Mouse (Mus musculus) heart, embryonic 15.5 days (tissue): ENCODE data around the gene Dach1. TPM values are rescaled to one million over a fixed set of nuclear protein-coding genes. Genes with fewer than 3 reads are reported as not detected.

Source experiments
- ATAC-seq: fragments of 200-750 bp; cut with Nextera tagmentation; replicated peaks from 2 replicates; pipeline ENCODE4 v1.8.0; 2017; ENCODE audit warnings: low read depth, moderate TSS enrichment; ENCODE audit not compliant: insufficient number of reproducible peaks, insufficient read depth, low FRiP score
- H3K27ac ChIP-seq: fragments of 300-500 bp; sonication (generic); 2 replicates; pipeline ENCODE4 v1.5.1; 2015; ENCODE audit warnings: mild to moderate bottlenecking, inconsistent platforms
- H3K27me3 ChIP-seq: fragments of 300-500 bp; sonication (generic); 2 replicates; pipeline ENCODE4 v1.6.1; 2015; ENCODE audit warnings: inconsistent platforms
- H3K36me3 ChIP-seq: fragments of 300-500 bp; sonication (generic); 2 replicates; pipeline ENCODE4 v1.6.1; 2015; ENCODE audit warnings: mild to moderate bottlenecking, inconsistent platforms
- H3K4me1 ChIP-seq: fragments of 300-500 bp; sonication (generic); replicated peaks from 2 replicates; pipeline ENCODE4 v1.6.1; 2015; ENCODE audit warnings: inconsistent platforms
- H3K4me2 ChIP-seq: fragments of 300-500 bp; sonication (generic); 2 replicates; pipeline ENCODE4 v1.6.1; 2015; ENCODE audit warnings: inconsistent platforms, mild to moderate bottlenecking, moderate library complexity
- H3K4me3 ChIP-seq: fragments of 300-500 bp; sonication (generic); 2 replicates; pipeline ENCODE4 v1.5.1; 2015; ENCODE audit warnings: mild to moderate bottlenecking, inconsistent platforms
- H3K9ac ChIP-seq: fragments of 300-500 bp; sonication (generic); 2 replicates; pipeline ENCODE4 v1.6.1; 2015; ENCODE audit warnings: mild to moderate bottlenecking, inconsistent platforms
- H3K9me3 ChIP-seq: fragments of 300-500 bp; sonication (generic); replicated peaks from 2 replicates; pipeline ENCODE4 v1.6.1; 2016; ENCODE audit warnings: inconsistent platforms
- WGBS: fragments of 180-500 bp; shearing (Covaris S2); methylation state at CpG from one replicate; pipeline ENCODE4 v1.1.7; 2015; ENCODE audit warnings: mixed read lengths; 5-methylcytosine and 5-hydroxymethylcytosine counted together
- polyA plus RNA-seq: library from polyadenylated mRNA; unstranded; fragments of >200 nt; fragmentation: Nextera tagmentation; extraction: Ambion mirVana; gene quantifications from 2 replicates; pipeline ENCODE4 v1.2.1, GENCODE M21; 2015

Gene Dach1
- 1.9 and 2.1 TPM in 2 replicates for polyA plus RNA-seq

DNA sequence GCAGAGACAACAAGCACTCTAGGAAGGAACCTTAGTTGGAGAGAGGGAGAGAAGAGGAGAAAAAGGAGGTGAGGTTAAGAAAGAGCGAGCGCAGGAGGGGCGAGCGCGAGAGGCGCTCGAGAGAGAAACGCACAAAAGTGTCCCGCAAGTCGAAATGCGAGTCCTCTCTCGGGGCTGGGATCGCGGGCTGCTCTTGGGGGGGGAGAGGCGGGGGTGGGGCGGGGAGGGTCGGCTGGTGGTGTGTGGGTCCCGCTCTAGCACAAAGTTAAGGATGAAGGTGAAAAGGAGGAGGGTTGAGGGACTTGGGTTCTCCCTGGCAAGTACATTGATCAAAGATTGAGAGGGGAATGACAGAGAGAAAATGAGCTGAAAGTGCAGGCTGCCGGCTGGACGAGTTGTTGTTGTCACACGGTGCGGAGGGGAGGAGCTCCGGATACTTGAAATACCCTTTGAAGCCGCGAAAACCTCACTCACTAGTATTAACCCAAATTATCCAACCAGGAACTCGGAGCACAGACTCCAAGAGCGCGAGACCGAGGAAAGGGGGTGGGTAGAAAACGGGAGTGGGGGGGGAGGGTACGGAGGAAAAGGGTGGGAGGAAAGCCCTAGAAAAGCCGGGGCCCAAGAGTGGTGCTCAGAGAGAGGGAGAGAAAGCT is at the start of gene Dach1:
Dach1 (minus strand) TSS at position 345 of the 656 bp plus-strand sequence.
- peaks cover 5% of the 10 kb centered on the region; the same call in 1 of the 2 replicates for H3K4me1 ChIP-seq
- H3K36me3 ChIP-seq: no peaks in the 10 kb centered on the region
- no peaks in the 10 kb centered on the region for H3K9me3 ChIP-seq
- H3K4me3 ChIP-seq: peak within 1 kb of the TSS; percentile 88
- H3K27ac ChIP-seq: peak within 1 kb of the TSS; percentile 74
- peak within 1 kb of the TSS; percentile 90 for H3K4me2 ChIP-seq
- peak within 1 kb of the TSS; percentile 75 for H3K9ac ChIP-seq
- ATAC-seq: peak; percentile 53
- WGBS: under 1% methylated on average over 32 of the region's 32 CpGs
- H3K27me3 ChIP-seq: no peaks in the 10 kb centered on the region; the same call in 1 of the 2 replicates

DNA sequence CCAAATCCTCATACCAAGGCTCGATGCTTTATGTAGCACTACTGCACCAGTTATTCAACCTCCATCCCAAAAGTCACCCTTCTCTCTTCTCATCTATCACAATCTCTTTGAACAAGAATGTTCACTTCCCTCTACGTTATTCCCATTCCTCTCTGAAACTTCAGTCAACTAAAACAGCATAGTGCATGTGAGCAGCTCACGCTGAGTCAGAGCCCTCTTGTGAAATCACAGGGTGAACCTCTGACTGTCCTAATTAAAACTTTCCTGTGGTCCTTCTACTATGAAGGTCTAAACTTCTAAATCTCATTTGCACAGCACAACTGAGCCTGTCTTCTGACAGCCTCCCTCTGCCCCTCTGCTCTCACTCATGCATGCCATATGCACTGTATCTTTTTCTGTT is 30.5 kb upstream of the Dach1 start:
- no peaks in the 10 kb centered on the region for H3K9me3 ChIP-seq
- no peak overlapping the region for H3K9ac ChIP-seq
- WGBS: 74% methylated on average over 3 of the region's 3 CpGs
- no peaks in the 10 kb centered on the region for H3K4me1 ChIP-seq
- no peak for ATAC-seq
- H3K4me3 ChIP-seq: no peak overlapping the region
- H3K27ac ChIP-seq: no peak overlapping the region
- no peak overlapping the region for H3K4me2 ChIP-seq
- H3K27me3 ChIP-seq: no peaks in the 10 kb centered on the region
- no peaks in the 10 kb centered on the region for H3K36me3 ChIP-seq

DNA sequence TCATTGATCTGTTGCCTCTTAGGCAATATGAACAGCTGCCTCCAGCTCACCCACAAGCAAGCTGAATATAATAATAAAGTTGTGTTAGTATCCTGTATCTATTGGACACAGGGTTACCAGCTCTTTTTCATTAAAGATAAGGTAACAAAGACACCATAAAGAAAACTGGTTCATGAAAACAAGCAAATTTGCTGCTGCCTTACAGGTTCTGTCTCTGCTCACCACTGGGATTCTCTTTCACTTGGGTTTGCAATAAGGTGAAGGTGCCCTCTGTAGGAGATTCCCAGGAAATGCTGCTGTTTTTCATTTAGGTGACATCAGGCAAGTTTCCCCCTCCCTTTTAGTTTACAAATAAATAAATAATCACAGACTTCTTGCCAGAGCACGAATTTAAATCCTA is 12.0 kb upstream of the Dach1 start:
- H3K4me1 ChIP-seq: no peaks in the 10 kb centered on the region
- no peak for ATAC-seq
- no peak overlapping the region for H3K9ac ChIP-seq
- WGBS: 2% methylated on average over 1 of the region's 1 CpGs
- H3K36me3 ChIP-seq: no peaks in the 10 kb centered on the region
- no peak overlapping the region for H3K4me2 ChIP-seq
- no peak overlapping the region for H3K4me3 ChIP-seq
- H3K27ac ChIP-seq: no peak overlapping the region
- no peaks in the 10 kb centered on the region for H3K9me3 ChIP-seq
- H3K27me3 ChIP-seq: no peaks in the 10 kb centered on the region

DNA sequence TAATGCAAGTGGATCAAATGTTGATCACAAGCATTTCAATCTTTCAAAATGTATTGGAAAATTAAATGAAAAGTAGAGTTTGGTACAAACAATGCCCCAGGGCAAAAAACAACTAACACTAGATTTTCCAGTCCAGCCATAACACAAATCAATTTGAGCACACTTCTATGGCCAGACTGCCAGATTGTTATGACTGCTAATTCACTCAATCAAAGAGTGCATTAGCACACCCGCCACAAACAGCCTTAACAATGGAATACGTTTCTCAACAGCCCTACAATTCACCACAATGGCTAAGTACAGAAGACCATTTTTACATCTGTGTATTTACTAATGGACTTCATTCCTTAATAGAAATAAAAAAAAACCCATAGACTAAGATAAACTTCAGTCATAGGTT is 4.3 kb upstream of the Dach1 start:
- no peaks in the 10 kb centered on the region for H3K9me3 ChIP-seq
- no peaks in the 10 kb centered on the region for H3K36me3 ChIP-seq
- no peaks in the 10 kb centered on the region for H3K4me1 ChIP-seq
- no peak for ATAC-seq
- H3K9ac ChIP-seq: no peak overlapping the region
- no peak overlapping the region for H3K27ac ChIP-seq
- H3K4me2 ChIP-seq: no peak overlapping the region
- no peaks in the 10 kb centered on the region; the same call in 1 of the 2 replicates for H3K27me3 ChIP-seq
- H3K4me3 ChIP-seq: no peak overlapping the region
- WGBS: 69% methylated on average over 2 of the region's 2 CpGs

DNA sequence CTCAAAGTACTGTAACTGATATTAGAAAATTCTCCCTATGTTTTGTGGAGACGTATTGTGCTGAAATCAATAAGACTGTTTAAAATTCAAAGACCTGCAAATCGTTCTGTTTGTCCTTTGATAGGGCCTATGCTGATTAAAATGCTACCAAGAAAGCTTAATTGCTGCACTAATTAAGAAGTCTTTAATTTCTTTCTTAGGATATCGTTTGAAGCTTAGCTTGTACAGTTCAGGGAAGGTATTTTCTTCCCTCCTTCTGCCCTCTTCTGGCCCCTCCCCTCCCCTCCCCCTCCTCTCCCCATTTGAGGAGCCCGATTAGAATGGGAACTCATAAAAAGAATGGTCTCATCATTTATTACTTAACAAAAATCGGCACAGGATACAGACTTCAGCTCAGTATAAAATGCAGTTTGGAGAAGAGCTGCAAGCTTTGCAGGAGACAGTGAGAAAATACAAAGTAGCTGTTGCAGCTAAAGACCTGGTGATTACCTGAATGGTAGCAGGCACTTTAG is 2.9 kb upstream of the Dach1 start:
- Histone ChIP-seq H3K4me1 (no peaks in the 10 kb centered on the region), H3K4me3 (no peak overlapping the region), H3K36me3 (no peaks in the 10 kb centered on the region), H3K9ac (no peak overlapping the region), H3K27ac (no peak overlapping the region), H3K9me3 (no peaks in the 10 kb centered on the region), H3K27me3 (no peaks in the 10 kb centered on the region; the same call in 1 of the 2 replicates), H3K4me2 (peak overlapping the region; percentile 41)
- WGBS: 12% methylated on average over 5 of the region's 5 CpGs
- no peak for ATAC-seq

DNA sequence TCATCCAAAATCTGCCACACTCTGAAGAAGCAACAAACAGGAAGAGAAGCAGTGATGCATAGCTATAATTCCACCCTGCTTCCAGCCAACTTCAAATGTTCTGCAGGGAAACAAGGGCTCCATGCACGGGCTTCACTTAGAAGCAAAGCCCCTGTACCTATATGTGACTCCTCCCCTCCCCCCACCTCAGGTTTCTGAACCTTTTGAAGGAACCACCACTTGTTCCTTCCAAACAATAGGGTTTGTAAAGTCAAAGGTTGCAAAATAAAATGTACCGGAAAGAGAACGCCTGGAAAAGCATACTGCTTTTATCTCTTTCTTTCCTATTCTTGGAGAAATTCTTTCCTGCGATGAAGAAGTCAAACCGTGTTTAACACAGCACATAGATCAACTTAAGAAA is 2.3 kb upstream of the Dach1 start:
- no peaks in the 10 kb centered on the region for H3K36me3 ChIP-seq
- H3K4me1 ChIP-seq: peaks cover 2% of the 10 kb centered on the region; the same call in 1 of the 2 replicates
- ATAC-seq: no peak
- H3K27me3 ChIP-seq: no peaks in the 10 kb centered on the region; the same call in 1 of the 2 replicates
- H3K27ac ChIP-seq: no peak overlapping the region
- 17% methylated on average over 5 of the region's 5 CpGs for WGBS
- H3K4me2 ChIP-seq: peak overlapping the region; percentile 41
- no peaks in the 10 kb centered on the region for H3K9me3 ChIP-seq
- H3K4me3 ChIP-seq: no peak overlapping the region
- H3K9ac ChIP-seq: no peak overlapping the region

DNA sequence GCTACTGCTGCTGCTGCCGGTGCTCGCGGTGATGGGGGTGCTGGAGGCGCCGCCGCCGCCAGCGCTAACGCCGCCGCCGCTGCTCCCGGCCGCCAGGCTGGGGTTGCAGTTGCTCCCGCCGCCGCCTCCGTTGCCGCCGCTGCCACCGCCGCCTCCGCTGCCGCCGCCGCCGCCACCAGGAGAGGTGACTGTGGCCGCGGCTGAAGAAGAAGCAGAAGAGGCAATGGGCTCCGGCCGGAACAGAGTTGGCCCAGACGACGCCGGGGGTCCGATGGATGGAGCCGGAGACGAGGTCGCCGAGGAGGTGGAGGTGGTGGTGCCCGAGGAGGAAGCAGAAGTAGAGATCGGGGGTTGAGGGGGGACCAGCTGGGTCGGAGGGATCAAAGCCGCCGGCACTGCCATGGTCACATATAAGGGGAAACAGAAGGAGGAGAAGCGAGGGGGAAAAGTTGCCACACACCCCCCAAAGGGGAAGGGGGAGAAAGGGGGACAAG is 610 bp downstream of the Dach1 start:
- ATAC-seq: 0 out of 2 replicates have a peak, but pooled peaks have one; percentile 7
- Histone ChIP-seq H3K27me3 (no peaks in the 10 kb centered on the region; the same call in 1 of the 2 replicates), H3K36me3 (no peaks in the 10 kb centered on the region), H3K4me1 (peaks cover 5% of the 10 kb centered on the region; the same call in 1 of the 2 replicates), H3K4me3 (peak overlapping the region; percentile 88), H3K9me3 (no peaks in the 10 kb centered on the region), H3K27ac (peak overlapping the region; percentile 74), H3K9ac (peak overlapping the region; percentile 75), H3K4me2 (peak overlapping the region; percentile 90)
- WGBS: under 1% methylated on average over 45 of the region's 45 CpGs

DNA sequence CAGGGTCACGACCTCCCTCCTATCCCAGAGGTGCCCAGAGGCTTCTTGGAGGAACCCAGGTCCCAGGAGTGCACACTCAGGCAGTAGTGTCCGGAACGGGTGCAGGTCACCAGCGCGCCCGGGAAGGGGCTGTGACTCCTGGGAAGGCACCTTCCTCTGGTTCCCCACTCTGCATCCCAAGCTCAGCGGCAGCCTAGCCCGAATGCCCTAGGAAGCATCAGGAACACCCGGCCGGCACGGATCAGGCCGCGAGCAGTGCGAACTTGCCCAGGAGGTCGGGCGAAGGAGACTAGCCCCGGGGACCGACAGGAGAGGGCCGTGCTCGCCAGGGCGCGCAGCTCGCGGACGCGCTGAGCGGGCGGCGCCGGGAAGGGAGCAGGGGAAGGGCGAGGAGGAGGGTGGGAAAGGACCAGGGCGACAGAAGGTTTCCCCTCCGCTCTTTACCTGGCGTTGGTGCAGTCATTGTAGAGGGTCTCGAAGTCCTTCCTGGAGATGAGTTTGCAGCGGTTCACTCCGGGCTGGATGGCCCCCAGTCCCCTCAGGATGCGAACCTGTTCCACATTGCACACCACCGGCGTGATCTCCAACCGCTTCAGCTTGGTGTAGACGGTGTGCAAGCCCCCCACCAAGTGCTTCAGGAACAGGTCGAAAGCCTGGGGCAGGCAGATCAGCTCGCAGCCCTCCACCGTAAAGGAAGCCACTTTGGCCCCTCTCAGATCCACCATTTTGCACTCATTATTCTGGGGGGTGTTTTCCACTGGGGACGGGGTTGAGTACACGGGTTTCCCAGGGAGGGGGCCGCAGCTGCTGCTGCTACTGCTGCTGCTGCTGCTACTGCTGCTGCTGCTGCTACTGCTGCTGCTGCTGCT is 1.3 kb downstream of the Dach1 start:
- Histone ChIP-seq H3K27ac (peak overlapping the region; percentile 74), H3K9me3 (no peaks in the 10 kb centered on the region), H3K36me3 (no peaks in the 10 kb centered on the region), H3K27me3 (no peaks in the 10 kb centered on the region; the same call in 1 of the 2 replicates), H3K4me2 (peak overlapping the region; percentile 90), H3K9ac (peak overlapping the region; percentile 75), H3K4me3 (peak overlapping the region; percentile 88), H3K4me1 (peaks cover 5% of the 10 kb centered on the region; the same call in 1 of the 2 replicates)
- 0% methylated on average over 48 of the region's 48 CpGs for WGBS
- ATAC-seq: peak; percentile 60

DNA sequence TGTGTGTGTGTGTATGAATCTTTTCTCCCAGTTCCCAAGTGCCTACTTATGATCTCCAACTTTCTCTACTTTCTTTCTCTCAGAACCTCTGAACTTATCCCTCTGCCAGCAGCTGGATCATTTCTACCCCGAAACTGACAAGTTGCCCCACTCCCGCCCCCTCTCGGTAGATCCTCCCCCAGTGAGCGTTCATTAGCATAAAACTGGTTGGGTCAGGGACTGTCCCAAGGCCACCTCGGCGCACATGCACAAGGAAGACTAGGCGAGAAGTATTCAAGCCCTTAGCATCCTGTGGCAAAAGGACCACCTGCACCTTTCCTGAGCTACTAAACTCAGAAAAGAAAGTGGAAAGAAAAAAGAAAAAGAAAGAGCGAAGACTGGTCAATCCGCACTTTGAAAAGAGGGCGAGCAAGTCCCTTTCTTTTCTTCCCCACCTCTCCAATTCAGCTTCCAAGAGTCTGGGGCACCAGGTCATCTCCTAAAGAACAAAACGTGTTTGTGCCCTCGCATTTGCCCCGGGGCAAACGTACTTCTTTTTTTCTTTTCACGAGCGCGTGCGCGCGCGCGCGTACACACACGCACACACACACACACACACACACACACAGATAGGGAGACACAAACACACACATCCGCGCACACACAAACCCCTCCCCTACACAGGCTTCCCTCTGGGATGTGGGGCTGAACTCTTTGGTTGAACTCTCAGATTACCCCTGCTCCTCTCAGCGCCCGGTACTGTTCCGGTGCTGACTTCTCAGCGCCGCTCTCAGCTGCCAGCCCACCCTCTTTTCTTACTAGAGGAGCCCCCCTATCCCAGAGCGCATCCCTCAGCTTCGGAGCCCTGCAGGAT is 2.2 kb downstream of the Dach1 start:
- Histone ChIP-seq H3K4me1 (peaks cover 5% of the 10 kb centered on the region; the same call in 1 of the 2 replicates), H3K4me2 (peak overlapping the region; percentile 90), H3K9ac (peak overlapping the region; percentile 75), H3K36me3 (no peaks in the 10 kb centered on the region), H3K27me3 (no peaks in the 10 kb centered on the region; the same call in 1 of the 2 replicates), H3K27ac (peak overlapping the region; percentile 74), H3K9me3 (no peaks in the 10 kb centered on the region), H3K4me3 (peak overlapping the region; percentile 88)
- peak; percentile 68 for ATAC-seq
- WGBS: 2% methylated on average over 33 of the region's 33 CpGs

DNA sequence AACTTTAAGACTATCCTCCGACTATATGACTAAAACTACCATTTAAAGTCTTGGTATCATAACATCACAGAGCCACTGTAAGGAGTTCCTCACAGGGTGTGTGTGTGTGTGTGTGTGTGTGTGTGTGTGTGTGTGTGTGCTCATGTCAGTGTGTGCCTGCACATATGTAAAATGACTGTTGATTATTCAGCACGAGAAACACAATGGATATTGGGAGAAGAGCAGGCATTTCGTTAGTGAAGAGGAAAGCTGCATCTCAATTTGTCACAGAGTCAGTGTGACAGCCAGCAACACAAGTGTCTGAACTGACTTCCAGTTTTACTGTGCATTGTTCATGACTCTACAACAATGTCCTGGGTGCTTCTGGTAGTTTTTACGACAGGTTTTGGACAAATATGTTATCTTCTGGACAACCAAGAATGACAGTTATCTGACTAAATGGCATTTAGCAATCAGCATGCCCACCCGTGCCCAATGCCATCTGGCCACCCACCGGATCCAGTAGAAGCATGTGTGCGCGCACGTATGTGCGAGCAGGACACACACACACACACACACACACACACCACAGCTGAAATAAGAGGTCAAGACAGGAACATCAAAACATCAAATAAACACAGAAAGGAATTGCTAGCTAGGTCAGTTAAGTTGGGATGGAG is 3.1 kb downstream of the Dach1 start:
- no peaks in the 10 kb centered on the region for H3K27me3 ChIP-seq
- WGBS: 66% methylated on average over 10 of the region's 10 CpGs
- no peak overlapping the region for H3K9ac ChIP-seq
- H3K27ac ChIP-seq: no peak overlapping the region
- H3K4me2 ChIP-seq: peak overlapping the region; percentile 90
- peak overlapping the region; percentile 88 for H3K4me3 ChIP-seq
- no peak for ATAC-seq
- peaks cover 5% of the 10 kb centered on the region; the same call in 1 of the 2 replicates for H3K4me1 ChIP-seq
- H3K9me3 ChIP-seq: no peaks in the 10 kb centered on the region
- no peaks in the 10 kb centered on the region for H3K36me3 ChIP-seq
